8 mouse cellular contexts compared by ENCODE assay signal in genomic region chr13:73271336-73272242, GRCm38 (mm10). TPM values are rescaled to one million over a fixed set of nuclear protein-coding genes. Genes with fewer than 3 reads are reported as not detected.
DNase-seq lines count a peak whose midpoint lies in the region; ATAC-seq and TF ChIP-seq lines count a peak whose summit lies in the region.
"Had no signal": no experiment of that assay in that cellular context is flagged by ENCODE, and none has a peak within 500 bp of the region (broad histone marks: within the 10 kb centered on the region; RNA-seq: fewer than 3 reads in every experiment).

No protein-coding gene starts in this region.

- no peak for TF ChIP-seq CTCF in CH12.LX (conservative IDR thresholded peaks at IDR 0.05 in 1 of 2, IDR thresholded peaks at IDR 0.05 in 1 of 2; ENCODE audit: low read depth in 2 of 2, low read length in 2 of 2)
- TF ChIP-seq CTCF in heart, postnatal 0 days (IDR thresholded peaks at IDR 0.05; ENCODE audit: low read depth) = no peak

- TF ChIP-seq RAD21 in CH12.LX (IDR thresholded peaks at IDR 0.05; ENCODE audit: low read depth, low read length) = no peak

- peak overlapping the region in 1 of 3 experiments; percentile 23 for H3K4me3 ChIP-seq in CH12.LX (replicated peaks in 1 of 3; ENCODE audit: low read depth in 2 of 3, low read length in 2 of 3, poor library complexity in 1 of 3)
- peak overlapping the region; percentile 34 for H3K4me3 ChIP-seq in heart, postnatal 0 days (ENCODE audit: low read depth, low read length)
- H3K4me3 ChIP-seq in midbrain, embryonic 10.5 days = peak overlapping the region; percentile 54

- H3K27me3 ChIP-seq in CH12.LX (replicated peaks) = peaks cover 63% of the 10 kb centered on the region
- peaks cover 41% of the 10 kb centered on the region for H3K27me3 ChIP-seq in heart, postnatal 0 days (ENCODE audit: control insufficient read depth, insufficient read depth, low read length)
- peaks cover 100% of the 10 kb centered on the region for H3K27me3 ChIP-seq in midbrain, embryonic 10.5 days (ENCODE audit: low read depth, poor library complexity, severe bottlenecking)

- peak overlapping the region; percentile 89 for H3K4me2 ChIP-seq in CH12.LX (ENCODE audit: insufficient read depth, low read depth, poor library complexity, severe bottlenecking)
- H3K4me2 ChIP-seq in heart, postnatal 0 days (ENCODE audit: low read depth, low read length) = peak overlapping the region; percentile 61

- 2% methylated on average over 53 of the region's 53 CpGs for WGBS in heart, postnatal 0 days
- WGBS in midbrain, embryonic 10.5 days = under 1% methylated on average over 53 of the region's 53 CpGs

- no peak overlapping the region for H3K9ac ChIP-seq in CH12.LX (ENCODE audit: insufficient read depth, low read depth)
- H3K9ac ChIP-seq in heart, postnatal 0 days (replicated peaks; ENCODE audit: low read depth, low read length) = peak overlapping the region; percentile 57

- no peaks in the 10 kb centered on the region for H3K79me2 ChIP-seq in CH12.LX (replicated peaks; ENCODE audit: control insufficient read depth, extremely low read depth, insufficient read depth, poor library complexity, severe bottlenecking)

- no peak for ATAC-seq in heart, postnatal 0 days (ENCODE audit: insufficient read depth, low read depth)

- H3K36me3 ChIP-seq in CH12.LX (replicated peaks in 1 of 2; ENCODE audit: control insufficient read depth in 1 of 2, insufficient read depth in 1 of 2, low read length in 1 of 2) = no peaks in the 10 kb centered on the region
- H3K36me3 ChIP-seq in heart, postnatal 0 days (replicated peaks; ENCODE audit: control insufficient read depth, insufficient read depth, low read length) = peaks cover 16% of the 10 kb centered on the region; the same call in 1 of the 2 replicates
- H3K36me3 ChIP-seq in midbrain, embryonic 10.5 days = no peaks in the 10 kb centered on the region

- TF ChIP-seq EP300 in CH12.LX (IDR thresholded peaks at IDR 0.05; ENCODE audit: low read length) = no peak
- TF ChIP-seq EP300 in heart, postnatal 0 days (IDR thresholded peaks at IDR 0.05; ENCODE audit: low read depth) = no peak

- TF ChIP-seq POLR2A in CH12.LX (IDR thresholded peaks at IDR 0.05; ENCODE audit: low read depth, low read length) = no peak

- H3K27ac ChIP-seq in CH12.LX (ENCODE audit: insufficient read depth, low read depth) = no peak overlapping the region
- peak overlapping the region; percentile 88 for H3K27ac ChIP-seq in heart, postnatal 0 days (ENCODE audit: low read depth)
- H3K27ac ChIP-seq in midbrain, embryonic 10.5 days (replicated peaks) = no peak overlapping the region; the same call in 1 of the 2 replicates

- dilution Hi-C loops in CH12.LX (cut with MboI; ENCODE audit: extremely low pct_ligation_motif_present, extremely low pct_unique_long_range_greater_than_20kb, low sequenced_read_pairs) = no loop called here

- H3K9me3 ChIP-seq in CH12.LX (replicated peaks; ENCODE audit: low read length) = no peaks in the 10 kb centered on the region
- no peaks in the 10 kb centered on the region for H3K9me3 ChIP-seq in heart, postnatal 0 days (replicated peaks; ENCODE audit: control insufficient read depth, low read length)
- H3K9me3 ChIP-seq in midbrain, embryonic 10.5 days (replicated peaks) = no peaks in the 10 kb centered on the region

- no peak for DNase-seq in CH12.LX (ENCODE audit: extremely low read depth)
- DNase-seq in Muller cell, postnatal 12 days (ENCODE audit: inconsistent ontology term) = peak; percentile 7
- DNase-seq in heart, postnatal 0 days (ENCODE audit: low spot score) = peak; percentile 18
- DNase-seq in midbrain, embryonic 10.5 days (ENCODE audit: low spot score) = peak; percentile 64
- no peak for DNase-seq in layer of hippocampus, postnatal 14 days (ENCODE audit: low spot score in 2 of 2)
- DNase-seq in adipocyte (ENCODE audit: low spot score) = no peak
- no peak for DNase-seq in cerebellum, adult 11 months

- peaks cover 12 to 64% of the 10 kb centered on the region in 2 experiments for H3K4me1 ChIP-seq in CH12.LX (ENCODE audit: control insufficient read depth in 1 of 2, insufficient read depth in 2 of 2)
- peaks cover 42% of the 10 kb centered on the region for H3K4me1 ChIP-seq in heart, postnatal 0 days (ENCODE audit: control insufficient read depth, insufficient read depth)
- peaks cover 53% of the 10 kb centered on the region for H3K4me1 ChIP-seq in midbrain, embryonic 10.5 days

- in situ Hi-C loops in CH12.LX (cut with MboI; ENCODE audit: low pct_ligation_motif_present, low pct_unique_long_range_greater_than_20kb, low sequenced_read_pairs) = no loop called here

TF ChIP-seq in CH12.LX, 34 proteins besides CTCF, POLR2A, EP300 and RAD21:
- no peak for TF ChIP-seq MAFK (IDR thresholded peaks at IDR 0.05; ENCODE audit: insufficient replicate concordance, low read length)
- no peak for TF ChIP-seq E2F4 (IDR thresholded peaks at IDR 0.05; ENCODE audit: insufficient replicate concordance, low read depth, low read length)
- no peak for TF ChIP-seq HCFC1 (IDR thresholded peaks at IDR 0.05; ENCODE audit: low read depth, low read length)
TF ChIP-seq in CH12.LX: peak in this region for 0.

RNA-seq across cellular contexts. Expression of gene Irx4, which starts 11.3 kb away (rescaled TPM):
- total RNA-seq in CH12.LX (2012; rRNA removed) = not detected in 2 replicates
- not detected in 2 replicates for total RNA-seq in CH12.LX (2014; rRNA removed)
- polyA plus RNA-seq in CH12.LX (2012; ENCODE audit: insufficient read length, low read depth) = not detected in 2 replicates
- total RNA-seq in heart, postnatal 0 days (2014; rRNA removed; ENCODE audit: low replicate concordance) = 64.0 and 85.4 TPM in 2 replicates
- polyA plus RNA-seq in heart, postnatal 0 days (2015; fragmentation: Nextera tagmentation; extraction: Ambion mirVana) = 43.4 and 54.9 TPM in 2 replicates
- polyA plus RNA-seq in midbrain, embryonic 10.5 days (2016; fragmentation: Nextera tagmentation; extraction: Ambion mirVana) = 1.3 and 1.7 TPM in 2 replicates
- not detected for total RNA-seq in layer of hippocampus, postnatal 14 days (2021)
- total RNA-seq: megakaryocyte progenitor cell, adult 5-6 weeks had no signal

RNA-seq across cellular contexts. Expression of gene Mrpl36, which starts 56.7 kb away (rescaled TPM):
- total RNA-seq in CH12.LX (2012; rRNA removed) (133 and 151 TPM in 2 replicates), CH12.LX (2014; rRNA removed) (206 and 220 TPM in 2 replicates)
- polyA plus RNA-seq in CH12.LX (2012; ENCODE audit: insufficient read length, low read depth) = 102 TPM in 2 replicates
- total RNA-seq in heart, postnatal 0 days (2014; rRNA removed; ENCODE audit: low replicate concordance) = 62.9 and 102 TPM in 2 replicates
- 130 and 135 TPM in 2 replicates for polyA plus RNA-seq in heart, postnatal 0 days (2015; fragmentation: Nextera tagmentation; extraction: Ambion mirVana)
- polyA plus RNA-seq in midbrain, embryonic 10.5 days (2016; fragmentation: Nextera tagmentation; extraction: Ambion mirVana) = 130 and 149 TPM in 2 replicates
- total RNA-seq in layer of hippocampus, postnatal 14 days (2021) = 10 to 100 TPM; 34.3 to 38.2 TPM

RNA-seq across cellular contexts. Expression of gene Ndufs6, which starts 56.8 kb away (rescaled TPM):
- total RNA-seq in CH12.LX (2012; rRNA removed) = 176 and 182 TPM in 2 replicates
- total RNA-seq in CH12.LX (2014; rRNA removed) = 165 and 172 TPM in 2 replicates
- polyA plus RNA-seq in CH12.LX (2012; ENCODE audit: insufficient read length, low read depth) = 190 and 200 TPM in 2 replicates
- total RNA-seq in heart, postnatal 0 days (2014; rRNA removed; ENCODE audit: low replicate concordance) = 333 and 427 TPM in 2 replicates
- polyA plus RNA-seq in heart, postnatal 0 days (2015; fragmentation: Nextera tagmentation; extraction: Ambion mirVana) = 1,466 and 1,522 TPM in 2 replicates
- 386 and 389 TPM in 2 replicates for polyA plus RNA-seq in midbrain, embryonic 10.5 days (2016; fragmentation: Nextera tagmentation; extraction: Ambion mirVana)
- 100 to 1,000 TPM; 178 to 180 TPM for total RNA-seq in layer of hippocampus, postnatal 14 days (2021)

Comparison
In these comparisons a context has a peak if more than half of its experiments do, and no peak if none do; other contexts are left out.
1. DNase-seq: peak in Muller cell, postnatal 12 days (single experiment), heart, postnatal 0 days (single experiment) and midbrain, embryonic 10.5 days (single experiment); none in CH12.LX (single experiment), layer of hippocampus, postnatal 14 days (0 of 2), adipocyte (single experiment) and cerebellum, adult 11 months (single experiment).
2. RNA of gene Irx4, which starts 11.3 kb away (total RNA-seq): 64.0 to 85.4 TPM in heart, postnatal 0 days; not detected in CH12.LX and not detected in layer of hippocampus, postnatal 14 days; every median in the first group is over 10 times any median in the second.